In the genomic region with DNA sequence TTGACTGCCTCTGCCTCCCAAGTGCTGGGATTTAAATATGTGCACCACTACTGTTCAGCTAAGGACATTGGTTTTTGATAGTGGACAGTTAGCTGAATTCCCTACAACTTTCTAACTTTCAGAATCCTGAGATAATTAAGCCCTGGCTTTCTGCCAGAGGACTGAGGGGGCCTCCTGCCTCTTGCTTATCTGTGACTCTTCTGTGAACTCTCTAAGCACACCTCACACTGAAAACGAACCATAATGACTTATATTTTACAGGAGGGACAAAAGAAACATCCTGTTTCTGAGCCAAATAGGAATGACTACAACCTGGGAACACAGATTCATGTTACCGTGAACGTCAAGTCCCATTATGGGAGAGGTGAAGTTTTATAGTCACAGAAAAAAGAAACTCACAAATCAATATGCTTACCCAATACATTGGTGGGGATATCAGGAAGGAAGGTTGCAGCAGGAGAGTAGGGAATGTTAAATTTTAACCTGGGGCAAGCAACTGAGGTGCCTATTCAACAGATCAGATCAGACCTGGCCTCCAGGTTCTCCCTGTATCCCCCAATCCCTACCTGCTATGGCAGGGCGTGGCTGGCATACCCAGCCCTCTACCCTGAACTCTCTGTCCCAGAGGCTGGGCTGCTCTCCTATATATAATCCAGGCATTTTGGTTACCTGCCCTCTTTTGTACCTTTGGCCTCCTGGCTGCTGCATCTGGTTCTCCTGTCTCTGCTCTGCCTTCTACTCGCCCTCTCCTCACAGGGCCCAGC, we compare ENCODE assay signal across 18 mouse cellular contexts. TPM values are rescaled to one million over a fixed set of nuclear protein-coding genes. Genes with fewer than 3 reads are reported as not detected.
DNase-seq lines count a peak whose midpoint lies in the region; ATAC-seq and TF ChIP-seq lines count a peak whose summit lies in the region.
"Not testable (repeated sequence)": the region's sequence is repeated elsewhere in the genome, so short reads cannot be mapped to it uniquely, and the experiment has no call there.
"Had no signal": no experiment of that assay in that cellular context is flagged by ENCODE, and none has a peak within 500 bp of the region (broad histone marks: within the 10 kb centered on the region; RNA-seq: fewer than 3 reads in every experiment).

No protein-coding gene starts in this region.

- H3K27ac ChIP-seq in intestine, embryonic 14.5 days (ENCODE audit: low read depth); intestine, embryonic 16.5 days (ENCODE audit: low read length); liver, embryonic 12.5 days; liver, embryonic 14.5 days; liver, embryonic 16.5 days (ENCODE audit: low read length); stomach, embryonic 14.5 days (ENCODE audit: low read length); stomach, embryonic 16.5 days (ENCODE audit: low read length): not testable (repeated sequence)

- H3K27me3 ChIP-seq in intestine, embryonic 14.5 days (replicated peaks; ENCODE audit: control insufficient read depth, insufficient read depth, low read length); intestine, embryonic 16.5 days (replicated peaks; ENCODE audit: control insufficient read depth, insufficient read depth, low read length); liver, embryonic 12.5 days (replicated peaks); liver, embryonic 14.5 days (ENCODE audit: control insufficient read depth, insufficient read depth, low read length); liver, embryonic 16.5 days (ENCODE audit: control insufficient read depth, insufficient read depth, low read depth, low read length); stomach, embryonic 14.5 days (ENCODE audit: control insufficient read depth, insufficient read depth, low read length); stomach, embryonic 16.5 days (ENCODE audit: control insufficient read depth, insufficient read depth, low read length): not testable (repeated sequence)

- TF ChIP-seq EP300 in liver, embryonic 14.5 days (IDR thresholded peaks at IDR 0.05; ENCODE audit: low read depth): not testable (repeated sequence)

- not testable (repeated sequence) for H3K36me3 ChIP-seq in intestine, embryonic 14.5 days (ENCODE audit: control insufficient read depth, insufficient read depth, low read length); intestine, embryonic 16.5 days (ENCODE audit: control insufficient read depth, insufficient read depth, low read length); liver, embryonic 12.5 days; liver, embryonic 14.5 days (replicated peaks; ENCODE audit: control insufficient read depth, insufficient read depth, low read depth); liver, embryonic 16.5 days (ENCODE audit: control insufficient read depth, insufficient read depth); stomach, embryonic 14.5 days (ENCODE audit: control insufficient read depth, insufficient read depth, low read length); stomach, embryonic 16.5 days (ENCODE audit: control insufficient read depth, insufficient read depth, low read length)

- H3K4me1 ChIP-seq in intestine, embryonic 14.5 days (replicated peaks; ENCODE audit: control insufficient read depth, insufficient read depth, low read length); intestine, embryonic 16.5 days (ENCODE audit: control insufficient read depth, insufficient read depth, low read length); liver, embryonic 12.5 days; liver, embryonic 14.5 days (replicated peaks; ENCODE audit: control insufficient read depth in 2 of 2, insufficient read depth in 2 of 2, low read length in 1 of 2); liver, embryonic 16.5 days (ENCODE audit: control insufficient read depth, low read depth, low read length); stomach, embryonic 14.5 days (ENCODE audit: control insufficient read depth, insufficient read depth, low read length); stomach, embryonic 16.5 days (ENCODE audit: control insufficient read depth, insufficient read depth, low read length): not testable (repeated sequence)

- not testable (repeated sequence) for H3K4me3 ChIP-seq in intestine, embryonic 14.5 days (ENCODE audit: low read depth, low read length); intestine, embryonic 16.5 days (ENCODE audit: low read length); liver, embryonic 12.5 days; liver, embryonic 14.5 days (ENCODE audit: insufficient read depth in 1 of 2, low read depth in 2 of 2, low read length in 2 of 2); liver, embryonic 16.5 days (ENCODE audit: low read depth, low read length); stomach, embryonic 14.5 days (ENCODE audit: low read depth, low read length); stomach, embryonic 16.5 days (replicated peaks; ENCODE audit: low read length)

- H3K4me2 ChIP-seq in intestine, embryonic 14.5 days (ENCODE audit: low read length); intestine, embryonic 16.5 days (ENCODE audit: low read depth, low read length); liver, embryonic 12.5 days; liver, embryonic 14.5 days (ENCODE audit: low read depth); liver, embryonic 16.5 days (ENCODE audit: low read depth, low read length); stomach, embryonic 14.5 days (replicated peaks; ENCODE audit: low read depth, low read length); stomach, embryonic 16.5 days (ENCODE audit: low read depth, low read length): not testable (repeated sequence)

- not testable (repeated sequence) for DNase-seq in intestine, embryonic 14.5 days (ENCODE audit: low spot score); liver, embryonic 14.5 days (ENCODE audit: low read depth in 3 of 3, low spot score in 3 of 3)

- no CpG with 5 or more reads among the region's 5 CpGs for WGBS in intestine, embryonic 14.5 days
- WGBS in intestine, embryonic 16.5 days: no CpG with 5 or more reads among the region's 5 CpGs
- WGBS in liver, embryonic 12.5 days (ENCODE audit: insufficient replicate concordance): no CpG with 5 or more reads among the region's 5 CpGs
- WGBS in liver, embryonic 14.5 days (ENCODE audit: insufficient replicate concordance): no CpG with 5 or more reads among the region's 5 CpGs
- WGBS in liver, embryonic 16.5 days (ENCODE audit: insufficient replicate concordance): no CpG with 5 or more reads among the region's 5 CpGs
- WGBS in stomach, embryonic 14.5 days: no CpG with 5 or more reads among the region's 5 CpGs
- WGBS in stomach, embryonic 16.5 days: no CpG with 5 or more reads among the region's 5 CpGs

- TF ChIP-seq CTCF in liver, embryonic 14.5 days (IDR thresholded peaks at IDR 0.05; ENCODE audit: low read depth): not testable (repeated sequence)

- H3K9ac ChIP-seq in intestine, embryonic 14.5 days (ENCODE audit: low read length); intestine, embryonic 16.5 days (ENCODE audit: low read depth, low read length); liver, embryonic 12.5 days; liver, embryonic 14.5 days (replicated peaks); liver, embryonic 16.5 days (ENCODE audit: low read depth, low read length); stomach, embryonic 14.5 days (replicated peaks; ENCODE audit: low read depth, low read length); stomach, embryonic 16.5 days (ENCODE audit: low read length): not testable (repeated sequence)

- H3K9me3 ChIP-seq in intestine, embryonic 14.5 days (ENCODE audit: control insufficient read depth, low read length); intestine, embryonic 16.5 days (ENCODE audit: control insufficient read depth, low read length); liver, embryonic 12.5 days (replicated peaks); liver, embryonic 14.5 days (ENCODE audit: control insufficient read depth, low read length); liver, embryonic 16.5 days (replicated peaks; ENCODE audit: control insufficient read depth, low read length); stomach, embryonic 14.5 days (ENCODE audit: control insufficient read depth, low read depth, low read length); stomach, embryonic 16.5 days (replicated peaks; ENCODE audit: control insufficient read depth, low read length): not testable (repeated sequence)

- peak; percentile 95 for ATAC-seq in intestine, embryonic 14.5 days (replicated peaks; ENCODE audit: low FRiP score, low TSS enrichment, low read depth)
- ATAC-seq in intestine, embryonic 16.5 days: peak; percentile 96
- ATAC-seq in liver, embryonic 12.5 days: peak; percentile 44; the same call in 1 of the 2 replicates
- peak; percentile 77 for ATAC-seq in liver, embryonic 14.5 days (ENCODE audit: insufficient read depth)
- peak; percentile 94 for ATAC-seq in liver, embryonic 16.5 days (ENCODE audit: low read depth)
- 0 out of 2 replicates have a peak, but pooled peaks have one; percentile 63 for ATAC-seq in stomach, embryonic 14.5 days (ENCODE audit: insufficient number of reproducible peaks, insufficient read depth, low FRiP score, low read depth)
- peak; percentile 80; the same call in 1 of the 2 replicates for ATAC-seq in stomach, embryonic 16.5 days (ENCODE audit: insufficient read depth, low FRiP score)

RNA-seq across cellular contexts. Expression of a gene that starts 1.1 kb away (rescaled TPM):
- polyA plus RNA-seq in intestine, embryonic 14.5 days (2014; fragmentation: Nextera tagmentation; extraction: Ambion mirVana): not detected in 2 replicates
- 0.33 TPM in 1 of 2 replicates, not detected in the other for polyA plus RNA-seq in intestine, embryonic 16.5 days (2015; fragmentation: Nextera tagmentation; extraction: Ambion mirVana)
- polyA plus RNA-seq in liver, embryonic 12.5 days (2016; fragmentation: Nextera tagmentation; extraction: Ambion mirVana): not detected in 2 replicates
- polyA plus RNA-seq in liver, embryonic 14.5 days (2012; rRNA removed): 0.18 and 0.26 TPM in 2 replicates
- polyA plus RNA-seq in liver, embryonic 14.5 days (2014; fragmentation: Nextera tagmentation; extraction: Ambion mirVana): not detected in 2 replicates
- polyA plus RNA-seq in liver, embryonic 16.5 days (2015; fragmentation: Nextera tagmentation; extraction: Ambion mirVana): not detected in 2 replicates
- 0.20 and 0.29 TPM in 2 replicates for polyA plus RNA-seq in stomach, embryonic 14.5 days (2014; fragmentation: Nextera tagmentation; extraction: Ambion mirVana)
- 0.14 TPM in 1 of 2 replicates, not detected in the other for polyA plus RNA-seq in stomach, embryonic 16.5 days (2015; fragmentation: Nextera tagmentation; extraction: Ambion mirVana)
- polyA plus RNA-seq: activated CD4-positive, CD25-positive, alpha-beta regulatory T cell, adult 4 months; CD4-positive, CD25-positive, alpha-beta regulatory T cell, adult 4 months; cortical plate, adult 2 months; embryonic facial prominence, embryonic 10.5 days; embryonic facial prominence, embryonic 12.5 days; embryonic facial prominence, embryonic 14.5 days; forebrain, embryonic 11.5 days; forebrain, embryonic 13.5 days; G1E had no signal

RNA-seq across cellular contexts. Expression of a gene that starts 9.6 kb away (rescaled TPM):
- 3.8 and 4.9 TPM in 2 replicates for polyA plus RNA-seq in intestine, embryonic 14.5 days (2014; fragmentation: Nextera tagmentation; extraction: Ambion mirVana)
- 5.2 and 5.9 TPM in 2 replicates for polyA plus RNA-seq in intestine, embryonic 16.5 days (2015; fragmentation: Nextera tagmentation; extraction: Ambion mirVana)
- polyA plus RNA-seq in liver, embryonic 12.5 days (2016; fragmentation: Nextera tagmentation; extraction: Ambion mirVana): 0.92 and 1.4 TPM in 2 replicates
- 1.5 and 1.6 TPM in 2 replicates for polyA plus RNA-seq in liver, embryonic 14.5 days (2012; rRNA removed)
- polyA plus RNA-seq in liver, embryonic 14.5 days (2014; fragmentation: Nextera tagmentation; extraction: Ambion mirVana): 0.80 and 1.8 TPM in 2 replicates
- 1.5 and 1.8 TPM in 2 replicates for polyA plus RNA-seq in liver, embryonic 16.5 days (2015; fragmentation: Nextera tagmentation; extraction: Ambion mirVana)
- polyA plus RNA-seq in stomach, embryonic 14.5 days (2014; fragmentation: Nextera tagmentation; extraction: Ambion mirVana): 3.6 and 7.0 TPM in 2 replicates
- 6.5 and 7.0 TPM in 2 replicates for polyA plus RNA-seq in stomach, embryonic 16.5 days (2015; fragmentation: Nextera tagmentation; extraction: Ambion mirVana)

RNA-seq across cellular contexts. Expression of a gene that starts 34.1 kb away (rescaled TPM):
- not detected in 2 replicates for polyA plus RNA-seq in intestine, embryonic 14.5 days (2014; fragmentation: Nextera tagmentation; extraction: Ambion mirVana)
- polyA plus RNA-seq in intestine, embryonic 16.5 days (2015; fragmentation: Nextera tagmentation; extraction: Ambion mirVana): 0.86 and 1.9 TPM in 2 replicates
- 0.84 TPM in 1 of 2 replicates, not detected in the other for polyA plus RNA-seq in liver, embryonic 12.5 days (2016; fragmentation: Nextera tagmentation; extraction: Ambion mirVana)
- polyA plus RNA-seq in liver, embryonic 14.5 days (2012; rRNA removed): 0.21 TPM in 1 of 2 replicates, not detected in the other
- polyA plus RNA-seq in liver, embryonic 14.5 days (2014; fragmentation: Nextera tagmentation; extraction: Ambion mirVana): 1.2 TPM in 1 of 2 replicates, not detected in the other
- not detected in 2 replicates for polyA plus RNA-seq in liver, embryonic 16.5 days (2015; fragmentation: Nextera tagmentation; extraction: Ambion mirVana)
- 0.75 TPM in 1 of 2 replicates, not detected in the other for polyA plus RNA-seq in stomach, embryonic 14.5 days (2014; fragmentation: Nextera tagmentation; extraction: Ambion mirVana)
- 3.1 TPM in 1 of 2 replicates, not detected in the other for polyA plus RNA-seq in stomach, embryonic 16.5 days (2015; fragmentation: Nextera tagmentation; extraction: Ambion mirVana)
- polyA plus RNA-seq: activated CD4-positive, CD25-positive, alpha-beta regulatory T cell, adult 4 months; CD4-positive, CD25-positive, alpha-beta regulatory T cell, adult 4 months; cerebellum, adult 2 months; embryonic facial prominence, embryonic 10.5 days; embryonic facial prominence, embryonic 14.5 days; forebrain, embryonic 11.5 days; forebrain, embryonic 13.5 days; G1E; Patski had no signal

RNA-seq across cellular contexts. Expression of a gene that starts 41.3 kb away (rescaled TPM):
- polyA plus RNA-seq in intestine, embryonic 14.5 days (2014; fragmentation: Nextera tagmentation; extraction: Ambion mirVana): 1.3 and 1.8 TPM in 2 replicates
- 0.40 and 0.71 TPM in 2 replicates for polyA plus RNA-seq in intestine, embryonic 16.5 days (2015; fragmentation: Nextera tagmentation; extraction: Ambion mirVana)
- polyA plus RNA-seq in liver, embryonic 12.5 days (2016; fragmentation: Nextera tagmentation; extraction: Ambion mirVana): 0.20 TPM in 1 of 2 replicates, not detected in the other
- polyA plus RNA-seq in liver, embryonic 14.5 days (2012; rRNA removed): 0.11 TPM in 2 replicates
- polyA plus RNA-seq in liver, embryonic 14.5 days (2014; fragmentation: Nextera tagmentation; extraction: Ambion mirVana): 0.05 and 0.23 TPM in 2 replicates
- polyA plus RNA-seq in liver, embryonic 16.5 days (2015; fragmentation: Nextera tagmentation; extraction: Ambion mirVana): 0.04 TPM in 1 of 2 replicates, not detected in the other
- polyA plus RNA-seq in stomach, embryonic 14.5 days (2014; fragmentation: Nextera tagmentation; extraction: Ambion mirVana): 0.97 and 1.4 TPM in 2 replicates
- 1.3 and 2.2 TPM in 2 replicates for polyA plus RNA-seq in stomach, embryonic 16.5 days (2015; fragmentation: Nextera tagmentation; extraction: Ambion mirVana)
- polyA plus RNA-seq: activated CD4-positive, CD25-positive, alpha-beta regulatory T cell, adult 4 months; CD4-positive, CD25-positive, alpha-beta regulatory T cell, adult 4 months; G1E; Patski had no signal

Comparison
In these comparisons a context has a peak if more than half of its experiments do, and no peak if none do; other contexts are left out.
1. ATAC-seq: peak in every context shown above with its lines; median percentile 96 in intestine, embryonic 16.5 days; 95 in intestine, embryonic 14.5 days; 94 in liver, embryonic 16.5 days; 80 in stomach, embryonic 16.5 days; 77 in liver, embryonic 14.5 days; 63 in stomach, embryonic 14.5 days; 44 in liver, embryonic 12.5 days.